Mouse (Mus musculus) brain, embryonic 18.5 days (tissue): ENCODE measurements around the gene Nptn.

Source experiments
- DNase-seq: peaks from one replicate; pipeline ENCODE4 v3.0.0-alpha.2; 2012; ENCODE audit warnings: low read depth, low spot score

The Nptn gene

GRCm38 (mm10) chr9:58581958-58582540 lies at the start of gene Nptn:
Gene Nptn (plus strand): TSS chr9:58582240.
- peak; percentile 98 for DNase-seq

DNA sequence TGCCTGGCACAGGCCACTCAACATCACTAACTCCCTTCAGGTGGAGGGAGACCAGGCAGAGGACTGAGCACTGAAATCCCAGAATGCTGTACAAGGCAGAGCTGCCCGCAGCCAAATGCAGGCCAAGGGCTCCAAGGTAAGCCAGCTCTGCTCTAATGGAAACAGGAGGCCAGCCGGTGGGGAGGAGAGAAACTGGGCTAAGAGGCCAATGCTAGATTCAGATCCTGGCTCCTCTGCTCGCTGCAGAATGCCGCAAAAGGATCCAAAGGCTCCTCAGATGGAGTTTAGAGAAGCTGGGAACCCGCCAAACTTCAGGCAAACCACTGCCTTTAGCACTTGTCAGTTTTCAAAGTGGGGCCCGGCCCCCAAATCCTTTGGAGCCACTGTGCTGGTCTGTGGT lies 48.7 kb upstream of the Nptn start:
- DNase-seq, result no peak

DNA sequence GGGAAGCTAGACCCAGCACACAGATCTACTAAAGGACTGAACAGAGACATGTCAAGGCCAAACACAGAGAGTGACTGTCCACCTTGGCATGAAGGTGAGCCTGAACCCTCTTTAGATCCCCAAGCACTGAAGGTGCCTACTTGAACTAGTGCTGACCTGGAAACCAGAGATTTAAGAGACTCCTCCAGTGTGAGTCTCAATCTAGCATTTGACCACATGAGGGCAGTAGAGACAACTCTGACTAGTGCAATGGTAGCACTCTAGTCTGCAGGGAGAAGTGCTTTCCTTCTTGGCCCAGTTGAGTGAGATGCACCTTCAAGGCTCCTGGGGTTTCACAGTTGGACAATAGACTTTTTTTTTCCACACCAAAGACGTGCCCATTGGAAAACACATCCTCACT lies 47.3 kb upstream of the Nptn start:
- peak; percentile 24 for DNase-seq

DNA sequence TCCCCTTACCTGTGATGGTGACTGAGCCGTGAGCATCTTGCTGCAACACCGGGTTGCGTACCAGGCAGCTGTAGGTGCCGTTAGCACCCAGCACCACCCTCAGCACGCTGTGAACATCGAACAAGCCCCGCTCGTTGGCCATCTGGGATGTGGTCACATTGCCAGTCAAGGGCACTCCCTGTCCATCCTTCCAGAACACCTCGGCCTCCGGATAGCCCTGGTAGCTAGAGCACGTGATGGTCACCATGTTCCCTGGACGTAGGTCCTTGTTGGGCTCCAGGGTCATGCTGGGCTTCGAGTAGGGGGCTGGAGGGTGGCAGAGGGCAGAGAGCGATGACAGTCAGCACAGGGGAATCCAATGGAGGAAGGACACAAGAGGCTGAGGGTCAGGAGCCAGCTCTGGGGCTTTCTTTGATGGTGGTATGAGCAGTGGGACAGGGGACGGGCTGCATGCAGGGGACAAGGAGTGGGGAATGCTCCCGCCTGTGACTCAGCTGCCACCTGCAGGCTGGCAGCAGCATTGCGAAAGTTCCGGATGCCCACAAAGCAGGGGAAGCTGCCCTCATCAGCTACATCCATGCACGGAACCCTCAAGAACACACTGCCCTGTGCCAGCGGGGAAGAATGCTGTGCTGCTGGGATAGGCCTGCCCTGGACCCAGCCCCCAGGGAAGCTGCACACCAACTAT lies 46.4 kb upstream of the Nptn start:
- DNase-seq, result no peak

DNA sequence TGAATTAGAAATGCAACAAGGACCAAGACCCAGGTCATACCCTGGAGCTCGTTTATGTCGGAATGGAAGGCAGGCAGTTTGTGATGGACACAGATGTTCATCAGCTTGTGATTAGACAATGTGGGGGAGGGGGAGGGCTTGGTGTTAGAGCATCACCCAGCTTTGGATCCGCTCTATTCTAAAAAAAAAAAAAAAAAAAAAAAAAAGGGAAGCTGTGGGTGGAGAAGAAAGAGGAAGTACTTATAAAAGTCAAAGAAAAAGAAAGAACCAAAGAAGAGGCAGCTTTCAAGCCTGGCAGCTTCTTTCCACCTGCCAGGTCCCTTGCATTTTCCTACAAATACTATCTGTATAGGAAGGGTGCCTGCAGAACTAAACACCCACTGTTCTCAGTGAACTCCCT lies 44.3 kb upstream of the Nptn start:
- no peak for DNase-seq

DNA sequence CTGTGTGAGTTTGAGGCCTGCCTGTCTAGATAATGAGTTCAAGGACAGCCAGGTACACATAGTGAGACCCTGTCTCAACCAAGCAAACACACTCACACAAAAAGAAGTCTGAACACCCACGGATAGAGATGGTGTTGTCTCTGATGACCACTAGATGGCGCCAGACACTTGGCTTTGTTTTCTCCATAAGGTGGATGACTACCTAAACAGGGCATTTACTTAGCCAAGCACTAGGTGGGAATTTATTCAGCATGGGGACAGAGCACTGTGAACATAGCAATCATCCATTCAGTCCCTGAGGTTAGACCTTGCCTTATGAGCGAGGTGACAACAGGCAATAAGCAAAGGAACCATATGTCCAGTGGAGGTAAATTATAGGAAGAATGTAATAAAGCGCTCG lies 42.2 kb upstream of the Nptn start:
- DNase-seq, result peak; percentile 39

GRCm38 (mm10) chr9:58541895-58542338 lies 40.1 kb upstream of the Nptn start:
- DNase-seq, result peak; percentile 20

DNA sequence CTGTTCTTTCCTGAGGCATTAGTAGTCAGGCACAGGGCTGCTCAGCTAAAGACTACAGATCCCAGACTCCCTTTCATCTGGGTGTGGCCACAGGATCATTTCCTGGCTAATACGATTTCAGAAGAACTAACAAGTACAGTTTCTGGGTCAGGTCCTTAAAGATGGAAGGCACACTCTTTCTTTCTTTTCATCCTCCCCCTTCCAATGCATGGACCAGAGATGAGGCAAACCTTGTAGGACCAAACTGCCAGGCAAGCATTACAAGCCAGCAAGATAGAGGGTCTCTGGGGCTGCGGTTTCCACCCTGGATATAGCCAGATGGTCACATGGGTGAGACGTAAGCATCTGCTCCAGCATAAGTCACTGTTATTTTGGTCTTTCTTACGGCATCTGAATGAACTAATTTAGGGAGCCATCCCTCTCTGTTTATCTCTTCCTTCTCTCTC lies 37.1 kb upstream of the Nptn start:
- no peak for DNase-seq

DNA sequence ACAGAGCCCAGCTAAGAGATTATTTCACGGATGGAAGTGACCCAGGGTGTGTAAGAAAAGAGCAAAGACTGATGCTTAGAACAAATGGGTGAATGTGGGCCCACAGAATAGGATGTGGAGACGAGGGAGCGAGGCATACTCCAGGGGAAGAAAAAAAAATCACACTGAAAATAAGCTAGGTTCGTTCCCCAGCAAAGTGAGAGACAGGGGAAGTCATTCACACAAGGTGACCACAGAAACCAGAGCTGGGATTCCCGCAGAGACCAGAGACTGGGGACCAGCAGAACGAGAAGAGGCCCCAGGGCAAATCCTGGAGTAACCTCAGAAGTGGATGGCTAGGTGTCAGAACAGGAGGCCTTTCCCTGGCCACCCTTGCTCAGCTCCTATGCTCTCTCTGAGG lies 36.6 kb upstream of the Nptn start:
- DNase-seq, result no peak

DNA sequence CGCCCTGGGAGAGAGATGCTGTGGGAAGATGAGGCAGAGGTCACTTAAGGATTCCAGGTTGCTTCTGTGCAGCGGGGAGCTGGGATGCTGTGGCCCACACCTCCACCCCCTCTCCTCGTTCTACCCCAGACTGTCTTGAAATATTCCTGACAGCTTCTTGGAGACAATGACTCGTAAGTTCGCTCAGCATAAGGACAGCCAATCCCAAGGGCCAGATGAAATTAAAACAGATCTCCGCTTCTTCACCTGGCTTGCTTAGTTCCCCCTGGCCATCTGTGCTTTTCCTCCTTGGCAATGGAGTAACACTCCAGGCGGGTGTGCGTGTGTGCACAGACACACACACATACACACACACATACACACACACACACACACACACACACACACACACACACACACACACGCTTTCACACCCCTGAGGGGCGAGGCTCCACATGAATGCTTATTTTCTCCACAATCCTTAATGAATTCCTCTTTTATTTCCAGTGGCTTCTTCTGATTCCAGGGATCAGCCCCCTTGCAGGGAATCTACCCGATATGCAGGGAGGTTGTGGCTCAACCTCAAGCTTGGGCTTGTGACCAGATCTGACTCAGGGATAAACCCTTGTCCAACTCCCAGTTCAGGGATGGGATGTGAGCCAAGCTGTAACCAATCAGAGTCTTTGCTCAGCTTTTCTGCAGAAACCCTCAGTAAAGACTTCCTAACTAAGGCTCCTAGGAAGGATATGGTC lies 35.2 kb upstream of the Nptn start:
- DNase-seq, result no peak

- no peak for DNase-seq
Measured at GRCm38 (mm10) chr9:58548897-58549296, 33.1 kb upstream of the Nptn start.

DNA sequence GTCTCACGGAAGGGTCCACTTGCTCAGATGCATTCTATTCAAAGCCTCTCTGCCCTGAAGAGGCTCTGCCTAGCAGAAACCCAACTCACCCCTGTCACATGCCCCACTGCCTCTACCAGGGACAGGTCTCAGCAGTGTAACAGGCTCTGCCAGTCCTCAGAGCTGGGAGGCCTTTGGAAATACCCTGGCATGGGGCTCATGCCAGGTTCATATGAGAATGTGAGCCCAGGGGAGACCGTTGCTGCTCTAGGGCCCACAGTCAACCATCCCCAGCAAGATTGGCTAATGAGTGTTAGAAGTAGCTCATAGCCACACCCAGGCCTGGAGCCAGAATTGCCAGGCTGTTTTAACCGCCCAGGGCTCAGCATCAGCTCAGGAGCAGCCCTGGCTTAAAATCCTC lies 32.3 kb upstream of the Nptn start:
- DNase-seq, result no peak

DNA sequence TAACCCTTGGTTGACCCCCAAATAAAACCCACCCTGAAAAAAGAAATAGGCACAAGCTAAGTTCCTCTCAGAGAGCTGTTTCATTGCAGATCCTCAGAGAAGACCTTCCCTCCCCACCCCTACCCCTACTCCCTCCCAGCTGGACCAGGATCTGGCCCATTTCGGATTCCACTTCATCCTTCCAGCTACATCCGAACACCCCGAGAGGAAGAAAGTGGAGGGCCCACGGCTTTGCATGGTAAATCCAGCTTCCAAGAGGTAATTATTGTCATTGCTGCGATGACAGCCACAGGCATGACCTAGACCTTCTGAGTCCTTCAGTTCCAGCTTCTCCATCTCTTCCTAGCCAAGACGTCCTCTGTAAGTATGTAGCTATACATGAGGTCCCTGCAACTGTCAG lies 31.1 kb upstream of the Nptn start:
- DNase-seq, result no peak

DNA sequence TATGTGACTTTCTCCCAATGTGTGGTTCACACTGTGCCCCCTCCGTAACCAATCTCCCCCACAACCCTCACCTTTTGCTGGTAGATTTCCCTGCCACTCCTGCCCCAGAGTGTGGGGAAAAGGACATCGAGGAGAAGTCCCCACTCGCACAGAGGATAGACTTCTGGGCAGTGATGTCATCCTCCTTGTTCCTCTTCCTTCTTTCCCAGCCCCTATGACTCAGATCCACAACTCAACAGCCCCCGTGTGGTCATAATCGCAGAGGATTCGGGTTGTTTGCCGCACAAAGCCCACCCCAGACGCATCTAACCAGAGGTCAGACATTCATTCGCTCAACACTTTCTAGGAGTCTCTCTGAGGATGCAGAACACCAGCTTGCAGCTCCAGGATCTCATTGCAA lies 30.0 kb upstream of the Nptn start:
- DNase-seq, result no peak

DNA sequence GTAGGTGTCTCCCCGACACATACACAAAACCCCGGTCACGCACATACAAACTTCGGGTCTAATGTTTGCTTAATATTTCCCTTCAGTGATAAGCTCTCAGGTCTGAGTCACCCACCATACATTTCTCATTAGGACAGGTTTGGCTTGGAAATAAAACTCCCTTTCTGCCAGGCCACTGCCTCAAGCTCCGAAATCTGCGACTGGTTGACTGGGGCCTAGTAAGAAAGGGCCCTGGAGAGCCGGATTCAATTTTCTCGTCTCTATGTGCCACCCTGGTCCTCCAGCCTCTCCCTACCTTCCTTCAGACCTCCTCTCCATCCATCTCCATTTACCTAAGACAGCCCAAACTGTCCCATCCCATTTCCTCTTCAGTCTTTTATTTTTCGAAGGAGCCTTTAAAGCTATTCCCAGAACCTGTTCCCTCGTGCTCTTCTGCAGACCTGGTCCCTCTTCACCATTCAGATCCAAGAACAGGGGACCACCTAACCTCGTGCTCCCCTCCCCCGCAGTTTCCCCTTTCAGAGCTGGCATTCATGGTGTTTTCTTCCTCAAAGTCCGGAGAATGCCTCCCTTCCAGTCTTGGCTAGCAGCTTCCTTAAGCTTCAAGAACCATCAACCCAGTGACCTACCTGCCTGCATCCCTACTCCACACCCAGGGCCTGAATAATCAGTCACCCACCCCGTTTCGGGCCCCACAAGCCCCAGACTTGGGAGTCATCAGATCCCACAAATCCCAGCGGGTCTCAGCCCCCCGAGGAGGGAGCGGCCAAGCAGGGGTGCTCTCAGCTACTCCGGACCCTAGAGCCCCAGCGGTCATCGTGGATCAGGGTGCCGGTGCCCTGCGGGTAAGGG lies 27.8 kb upstream of the Nptn start:
- DNase-seq, result peak; percentile 22

GRCm38 (mm10) chr9:58554908-58555684 lies 26.9 kb upstream of the Nptn start, which contains the start of gene Cd276:
Gene Cd276 (minus strand): TSS chr9:58555437.
- peak; percentile 62 for DNase-seq

DNA sequence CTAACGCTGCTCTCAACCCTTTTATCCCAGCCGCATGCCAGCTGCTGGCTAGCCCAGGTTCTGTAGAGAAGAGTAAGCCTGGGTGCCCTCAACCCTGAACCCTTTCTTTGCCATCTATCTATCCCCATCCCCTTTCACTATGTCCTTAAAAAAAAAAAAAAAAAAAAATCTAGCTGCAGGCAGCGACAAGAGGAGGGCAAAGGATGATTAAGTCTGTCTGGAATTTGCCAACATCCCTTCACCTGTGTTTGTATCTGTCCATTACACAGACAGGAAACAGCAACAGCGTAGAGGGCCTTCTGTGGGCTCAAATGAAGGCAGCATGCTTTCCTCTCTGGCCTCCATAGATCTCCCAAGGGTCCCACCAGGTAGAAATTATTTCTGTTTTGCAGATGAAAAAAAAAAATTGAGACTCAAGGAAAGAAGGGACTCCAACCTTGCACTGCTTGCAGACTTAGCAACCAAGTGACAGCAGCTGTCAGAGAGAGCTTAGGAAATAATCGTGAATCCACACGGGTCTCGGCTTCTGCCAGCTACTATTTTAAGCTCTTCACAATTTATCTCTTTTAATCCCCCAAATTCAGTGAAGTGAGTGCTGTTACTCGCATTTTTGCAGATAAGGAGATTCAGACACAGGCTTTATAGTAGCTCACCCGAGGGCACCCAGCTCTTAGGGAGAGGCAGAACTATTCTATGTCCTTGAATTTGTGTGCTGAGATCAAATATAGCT lies 26.2 kb upstream of the Nptn start:
- no peak for DNase-seq

GRCm38 (mm10) chr9:58556627-58557026 lies 25.4 kb upstream of the Nptn start:
- no peak for DNase-seq

DNA sequence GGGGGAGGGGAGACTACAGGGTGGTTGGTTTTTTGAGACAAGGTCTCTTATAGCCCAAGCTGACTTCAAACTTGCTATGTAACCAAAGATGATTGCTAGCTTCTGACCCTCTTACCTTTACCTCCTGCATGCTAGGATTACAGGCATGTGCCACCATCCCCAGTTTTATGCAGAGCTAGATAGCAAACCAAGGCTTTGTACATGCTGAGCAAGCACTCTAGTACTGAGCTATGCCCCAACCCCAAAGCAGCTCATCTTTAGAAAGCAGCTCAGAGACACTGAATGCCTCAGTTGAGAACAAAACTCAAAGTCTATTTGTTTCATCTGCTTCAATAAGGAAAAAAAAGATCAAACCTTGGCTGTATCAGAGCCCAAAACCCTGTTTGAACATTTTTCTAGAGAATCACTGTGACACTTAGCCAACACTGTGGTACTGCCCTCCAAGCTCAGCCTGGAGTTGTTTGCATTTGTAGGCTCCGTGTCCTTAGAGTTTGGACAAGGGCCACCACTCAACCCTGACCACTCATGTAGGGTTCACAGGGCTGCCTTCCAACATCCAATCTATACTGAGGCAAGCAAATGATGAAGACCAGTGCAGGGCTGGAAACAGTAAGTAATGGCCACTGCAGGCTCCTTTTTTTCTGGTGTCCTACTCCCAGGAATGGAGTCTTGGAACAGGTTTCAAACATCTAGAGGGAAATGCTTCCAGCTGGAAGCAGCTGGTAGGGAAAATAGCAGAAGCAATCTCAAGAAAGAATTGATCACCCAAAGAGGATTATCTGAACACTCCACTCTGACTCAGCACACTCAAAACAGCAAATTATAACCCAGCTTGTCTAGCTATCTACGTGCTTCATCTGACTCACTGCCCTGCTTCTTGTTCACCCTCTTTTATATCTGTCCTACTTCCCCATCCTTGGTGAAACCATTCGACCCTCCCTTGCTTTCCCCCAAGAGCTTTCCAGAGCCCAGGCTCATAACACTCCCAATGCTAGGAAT lies 24.3 kb upstream of the Nptn start:
- no peak for DNase-seq
